Mouse (Mus musculus): ENCODE measurements around the gene Gfra1. TPM values are rescaled to one million over a fixed set of nuclear protein-coding genes. Genes with fewer than 3 reads are reported as not detected.

Gfra1 gene
- polyA plus RNA-seq, 1 experiment from 2014 or later, result 39.8 TPM

- Histone ChIP-seq H3K27me3 (no peaks in the 10 kb centered on the region), H3K36me3 (no peaks in the 10 kb centered on the region), H3K4me1 (replicated peaks) (peaks cover 7% of the 10 kb centered on the region; the same call in 1 of the 2 replicates), H3K9me3 (no peaks in the 10 kb centered on the region), H3K4me3 (no peak overlapping the region), H3K27ac (replicated peaks) (no peak overlapping the region), H3K4me2 (no peak overlapping the region), H3K9ac (no peak overlapping the region)
- WGBS, result 79% methylated on average over 4 of the region's 4 CpGs
- ATAC-seq (ENCODE audit: low FRiP score, low read depth), result no peak
These were observed 40.5 kb downstream of the Gfra1 start for GRCm38 (mm10) chr19:58415173-58415572.

DNA sequence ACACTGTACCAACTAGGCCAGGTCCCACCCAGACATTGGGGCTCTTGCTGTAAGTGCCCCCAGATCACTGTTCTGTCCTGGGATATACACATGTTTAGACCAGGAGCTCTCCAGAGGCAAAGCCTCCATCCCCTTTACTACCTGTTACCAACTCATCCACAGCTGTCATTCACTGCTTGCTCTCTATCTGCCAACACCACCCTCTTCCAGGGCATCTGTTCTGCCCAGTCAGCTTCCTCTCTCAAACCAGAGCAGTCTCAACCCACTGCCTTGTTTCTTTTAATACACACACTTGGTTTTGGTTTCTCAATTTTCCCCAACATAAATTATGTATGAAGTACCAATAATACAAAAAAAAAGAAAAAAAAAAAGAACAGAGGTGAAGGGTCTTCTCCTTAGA, 41.0 kb downstream of the Gfra1 start:
- Histone ChIP-seq H3K36me3 (no peaks in the 10 kb centered on the region), H3K4me2 (no peak overlapping the region), H3K4me3 (no peak overlapping the region), H3K4me1 (replicated peaks) (peaks cover 7% of the 10 kb centered on the region; the same call in 1 of the 2 replicates), H3K9ac (no peak overlapping the region), H3K27ac (replicated peaks) (no peak overlapping the region), H3K9me3 (no peaks in the 10 kb centered on the region), H3K27me3 (no peaks in the 10 kb centered on the region)
- ATAC-seq (ENCODE audit: low FRiP score, low read depth), result no peak

DNA sequence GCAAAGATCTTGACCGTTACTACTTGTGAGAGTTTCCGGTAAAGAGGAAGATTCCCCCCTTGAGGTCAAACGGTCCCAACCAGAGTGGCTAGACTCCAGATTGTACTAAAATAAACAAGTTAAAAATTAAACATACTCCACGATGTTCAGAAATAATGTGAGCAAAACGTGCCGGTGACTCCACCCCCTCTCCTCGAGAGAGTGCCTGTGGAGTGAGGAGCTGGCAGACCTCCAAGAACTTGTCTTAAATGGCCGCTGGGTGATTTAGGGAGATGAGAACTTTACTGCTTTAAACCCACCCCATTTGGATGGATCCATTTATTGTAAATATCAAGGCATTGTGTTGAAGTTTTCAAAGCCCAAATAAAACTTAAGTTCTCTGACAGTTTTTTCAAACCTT, 42.4 kb downstream of the Gfra1 start:
- Histone ChIP-seq H3K9ac (no peak overlapping the region), H3K27ac (replicated peaks) (no peak overlapping the region), H3K4me1 (replicated peaks) (peaks cover 7% of the 10 kb centered on the region; the same call in 1 of the 2 replicates), H3K36me3 (no peaks in the 10 kb centered on the region), H3K4me2 (peak overlapping the region; percentile 32), H3K9me3 (no peaks in the 10 kb centered on the region), H3K27me3 (no peaks in the 10 kb centered on the region), H3K4me3 (no peak overlapping the region)
- ATAC-seq (ENCODE audit: low FRiP score, low read depth), result no peak
- 34% methylated on average over 8 of the region's 8 CpGs for WGBS

GRCm38 (mm10) chr19:58412811-58413210, 42.9 kb downstream of the Gfra1 start:
- ATAC-seq (ENCODE audit: low FRiP score, low read depth), result no peak
- H3K4me1 ChIP-seq (replicated peaks), result peaks cover 7% of the 10 kb centered on the region; the same call in 1 of the 2 replicates
- H3K27me3 ChIP-seq, result no peaks in the 10 kb centered on the region
- H3K36me3 ChIP-seq, result no peaks in the 10 kb centered on the region
- no peak overlapping the region for H3K27ac ChIP-seq (replicated peaks)
- no peak overlapping the region for H3K4me3 ChIP-seq
- H3K9me3 ChIP-seq, result no peaks in the 10 kb centered on the region
- no peak overlapping the region for H3K9ac ChIP-seq
- H3K4me2 ChIP-seq, result no peak overlapping the region
- WGBS, result 64% methylated on average over 2 of the region's 3 CpGs

DNA sequence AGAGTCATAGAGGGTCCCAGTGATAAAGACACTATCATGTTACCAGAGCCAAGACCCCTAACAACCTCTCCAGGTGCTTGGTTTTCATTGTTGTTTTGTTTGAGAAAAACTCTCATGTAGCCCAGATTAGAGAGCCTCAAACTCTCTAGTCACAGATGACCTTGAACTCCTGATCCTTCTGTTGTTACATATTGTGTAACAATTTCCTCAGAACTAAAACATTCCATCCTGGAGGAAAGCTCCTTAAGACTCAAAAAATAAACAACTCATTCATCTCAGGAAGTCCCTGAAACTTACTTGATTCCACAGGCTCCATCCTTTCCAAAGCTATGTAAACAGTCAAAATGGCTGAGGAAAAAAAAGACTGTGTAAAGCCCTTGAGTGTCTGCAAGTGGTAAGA, 49.0 kb downstream of the Gfra1 start:
- H3K27me3 ChIP-seq, result no peaks in the 10 kb centered on the region
- no peak overlapping the region for H3K4me2 ChIP-seq
- H3K9me3 ChIP-seq, result no peaks in the 10 kb centered on the region
- H3K4me1 ChIP-seq (replicated peaks), result no peaks in the 10 kb centered on the region
- ATAC-seq (ENCODE audit: low FRiP score, low read depth), result no peak
- H3K27ac ChIP-seq (replicated peaks), result no peak overlapping the region
- no peak overlapping the region for H3K4me3 ChIP-seq
- H3K9ac ChIP-seq, result no peak overlapping the region
- H3K36me3 ChIP-seq, result no peaks in the 10 kb centered on the region

DNA sequence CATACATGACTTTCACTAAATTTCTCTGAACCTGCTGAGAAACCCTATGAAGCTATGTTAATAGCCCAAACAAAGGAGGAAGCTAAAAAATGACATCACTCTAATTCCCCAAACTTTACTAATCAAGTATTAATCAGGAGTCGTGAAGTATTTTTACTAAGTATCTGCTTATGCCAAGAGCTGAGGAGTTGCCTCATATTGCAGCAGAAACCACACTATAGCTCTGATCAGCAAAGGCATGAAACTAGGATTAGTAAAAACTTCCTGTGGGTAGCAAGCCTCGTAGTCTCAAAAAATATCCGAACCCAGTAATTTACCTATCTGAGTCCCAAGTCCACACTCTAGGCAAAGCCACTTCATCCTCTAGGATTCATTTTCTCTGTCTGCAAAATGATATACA, 55.5 kb downstream of the Gfra1 start:
- H3K4me3 ChIP-seq, result no peak overlapping the region
- peaks cover 5% of the 10 kb centered on the region for H3K4me1 ChIP-seq (replicated peaks)
- no peaks in the 10 kb centered on the region for H3K36me3 ChIP-seq
- H3K27ac ChIP-seq (replicated peaks), result no peak overlapping the region
- no peaks in the 10 kb centered on the region for H3K9me3 ChIP-seq
- no peak overlapping the region for H3K9ac ChIP-seq
- H3K27me3 ChIP-seq, result no peaks in the 10 kb centered on the region
- ATAC-seq (ENCODE audit: low FRiP score, low read depth), result no peak
- WGBS, result 91% methylated on average over 3 of the region's 3 CpGs
- no peak overlapping the region for H3K4me2 ChIP-seq

DNA sequence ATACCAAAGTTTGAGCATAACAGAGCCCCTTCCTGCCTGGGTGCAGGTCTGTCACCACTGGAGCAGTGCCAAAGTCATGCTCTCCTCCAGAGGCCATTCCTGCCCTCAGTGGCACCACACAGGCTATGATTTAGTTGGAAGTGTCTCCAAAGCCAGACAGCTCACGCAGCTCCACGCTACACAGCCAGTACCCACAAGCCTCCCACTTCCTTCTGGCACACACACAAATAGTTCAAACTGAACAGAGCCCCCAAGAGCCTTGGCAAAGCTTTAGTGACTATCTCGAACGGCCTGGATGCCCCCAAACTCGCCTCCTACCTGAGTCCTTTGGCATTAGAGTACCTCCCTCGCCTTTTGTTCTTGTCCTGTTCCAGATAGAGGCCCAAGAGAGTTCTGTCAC, 56.5 kb downstream of the Gfra1 start:
- Histone ChIP-seq H3K27me3 (no peaks in the 10 kb centered on the region), H3K9me3 (no peaks in the 10 kb centered on the region), H3K27ac (replicated peaks) (no peak overlapping the region), H3K4me3 (no peak overlapping the region), H3K4me2 (no peak overlapping the region), H3K9ac (no peak overlapping the region), H3K4me1 (replicated peaks) (peaks cover 5% of the 10 kb centered on the region), H3K36me3 (no peaks in the 10 kb centered on the region)
- no peak for ATAC-seq (ENCODE audit: low FRiP score, low read depth)
- 78% methylated on average over 6 of the region's 6 CpGs for WGBS

- Histone ChIP-seq H3K4me2 (no peak overlapping the region), H3K4me3 (no peak overlapping the region), H3K9ac (no peak overlapping the region), H3K27ac (replicated peaks) (no peak overlapping the region), H3K27me3 (no peaks in the 10 kb centered on the region), H3K9me3 (no peaks in the 10 kb centered on the region), H3K36me3 (no peaks in the 10 kb centered on the region), H3K4me1 (replicated peaks) (peaks cover 5% of the 10 kb centered on the region)
- WGBS, result 59% methylated on average over 4 of the region's 4 CpGs
- peak; percentile 45; the same call in 1 of the 2 replicates for ATAC-seq (ENCODE audit: low FRiP score, low read depth)
These were observed 59.1 kb downstream of the Gfra1 start for GRCm38 (mm10) chr19:58396604-58396984.

- no peak overlapping the region for H3K9ac ChIP-seq
- no peak overlapping the region for H3K4me3 ChIP-seq
- H3K9me3 ChIP-seq, result no peaks in the 10 kb centered on the region
- no peak overlapping the region for H3K27ac ChIP-seq (replicated peaks)
- ATAC-seq (ENCODE audit: low FRiP score, low read depth), result no peak
- no peaks in the 10 kb centered on the region for H3K27me3 ChIP-seq
- no peaks in the 10 kb centered on the region for H3K36me3 ChIP-seq
- peaks cover 5% of the 10 kb centered on the region for H3K4me1 ChIP-seq (replicated peaks)
- WGBS, result 44% methylated on average over 16 of the region's 16 CpGs
- peak overlapping the region; percentile 22; the same call in 1 of the 2 replicates for H3K4me2 ChIP-seq
These were observed 59.7 kb downstream of the Gfra1 start for GRCm38 (mm10) chr19:58395785-58396603.

DNA sequence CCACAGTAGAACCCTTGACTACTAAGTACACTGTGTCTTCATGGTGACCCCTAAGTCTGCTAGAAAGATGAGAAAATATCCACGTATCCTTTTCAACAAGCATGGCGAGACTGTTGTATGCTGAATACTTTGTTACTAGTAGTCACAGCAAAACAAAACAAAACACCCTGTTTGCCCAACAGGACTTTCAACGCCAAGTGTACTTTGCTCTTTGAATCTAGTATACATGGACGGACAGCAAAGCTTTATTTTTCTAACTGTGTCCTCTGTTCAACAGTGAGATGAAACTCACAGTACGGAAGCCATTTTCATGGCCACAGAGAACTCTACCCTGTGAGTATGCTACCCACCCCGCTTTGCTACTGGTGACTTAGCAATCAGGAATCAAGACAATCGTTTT, 62.6 kb downstream of the Gfra1 start:
- H3K9me3 ChIP-seq, result no peaks in the 10 kb centered on the region
- H3K9ac ChIP-seq, result no peak overlapping the region
- no peak overlapping the region for H3K27ac ChIP-seq (replicated peaks)
- H3K27me3 ChIP-seq, result no peaks in the 10 kb centered on the region
- no peaks in the 10 kb centered on the region for H3K36me3 ChIP-seq
- WGBS, result 91% methylated on average over 7 of the region's 7 CpGs
- no peak overlapping the region for H3K4me2 ChIP-seq
- ATAC-seq (ENCODE audit: low FRiP score, low read depth), result no peak
- H3K4me1 ChIP-seq (replicated peaks), result peaks cover 15% of the 10 kb centered on the region
- no peak overlapping the region for H3K4me3 ChIP-seq

GRCm38 (mm10) chr19:58391796-58392195, 63.9 kb downstream of the Gfra1 start:
- no peaks in the 10 kb centered on the region for H3K27me3 ChIP-seq
- no peak overlapping the region for H3K27ac ChIP-seq (replicated peaks)
- H3K4me2 ChIP-seq, result no peak overlapping the region
- H3K9ac ChIP-seq, result no peak overlapping the region
- WGBS, result 78% methylated on average over 5 of the region's 5 CpGs
- H3K36me3 ChIP-seq, result no peaks in the 10 kb centered on the region
- peaks cover 15% of the 10 kb centered on the region for H3K4me1 ChIP-seq (replicated peaks)
- no peak for ATAC-seq (ENCODE audit: low FRiP score, low read depth)
- H3K9me3 ChIP-seq, result no peaks in the 10 kb centered on the region
- no peak overlapping the region for H3K4me3 ChIP-seq

DNA sequence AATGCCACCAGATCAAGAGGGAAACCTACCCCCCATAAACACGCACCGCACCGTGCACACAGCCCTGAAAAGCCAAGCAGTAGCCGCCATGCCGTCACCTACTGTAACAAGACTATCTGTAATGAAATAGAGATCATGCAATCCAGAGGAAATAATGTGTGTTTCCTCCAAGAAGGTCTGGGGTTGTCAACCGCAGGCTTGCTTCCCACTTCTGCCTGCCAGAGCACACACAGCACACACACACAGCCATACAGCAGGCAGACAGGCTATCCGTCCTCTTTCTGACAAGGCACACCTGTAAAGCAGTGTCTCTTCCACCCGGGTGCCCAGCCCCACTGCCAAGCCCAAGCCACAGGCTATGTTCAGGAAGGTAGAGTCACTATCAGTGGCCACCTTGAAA, 66.2 kb downstream of the Gfra1 start:
- Histone ChIP-seq H3K36me3 (no peaks in the 10 kb centered on the region), H3K27ac (replicated peaks) (no peak overlapping the region), H3K9ac (no peak overlapping the region), H3K4me2 (no peak overlapping the region), H3K4me3 (no peak overlapping the region), H3K27me3 (no peaks in the 10 kb centered on the region), H3K9me3 (no peaks in the 10 kb centered on the region), H3K4me1 (replicated peaks) (peaks cover 19% of the 10 kb centered on the region)
- ATAC-seq (ENCODE audit: low FRiP score, low read depth), result no peak
- 88% methylated on average over 8 of the region's 8 CpGs for WGBS
